Mouse (Mus musculus) small intestine, adult 2 months (tissue): ENCODE data around the gene Cdhr3.

ENCODE experiments used
- CTCF ChIP-seq: fragments of 200-500 bp; IDR thresholded peaks from 2 replicates; pipeline ENCODE4 v1.5.1; 2012; ENCODE audit warnings: low read depth, mild to moderate bottlenecking, control low read depth, inconsistent platforms, low read length, moderate library complexity, mixed read lengths; ENCODE audit not compliant: insufficient replicate concordance, insufficient read length; ENCODE audit errors: extremely low read depth
- POLR2A ChIP-seq: fragments of 200-500 bp; IDR thresholded peaks from 2 replicates; pipeline ENCODE4 v1.6.1; 2012; ENCODE audit warnings: low read depth, mild to moderate bottlenecking, control low read depth, inconsistent platforms, low read length, moderate library complexity

GRCm38 (mm10) chr12:33030589-33030988, 62.1 kb downstream of the Cdhr3 start:
- TF ChIP-seq POLR2A: no peak
- TF ChIP-seq CTCF: no peak
